Mouse (Mus musculus): ENCODE results near the gene Ndrg3. TPM values are rescaled to one million over a fixed set of nuclear protein-coding genes. Genes with fewer than 3 reads are reported as not detected.
"Not testable (repeated sequence)": the region's sequence is repeated elsewhere in the genome, so short reads cannot be mapped to it uniquely, and the experiment has no call there.

The Ndrg3 gene
- polyA plus RNA-seq, 1 experiment from 2014 or later, result 141 TPM

DNA sequence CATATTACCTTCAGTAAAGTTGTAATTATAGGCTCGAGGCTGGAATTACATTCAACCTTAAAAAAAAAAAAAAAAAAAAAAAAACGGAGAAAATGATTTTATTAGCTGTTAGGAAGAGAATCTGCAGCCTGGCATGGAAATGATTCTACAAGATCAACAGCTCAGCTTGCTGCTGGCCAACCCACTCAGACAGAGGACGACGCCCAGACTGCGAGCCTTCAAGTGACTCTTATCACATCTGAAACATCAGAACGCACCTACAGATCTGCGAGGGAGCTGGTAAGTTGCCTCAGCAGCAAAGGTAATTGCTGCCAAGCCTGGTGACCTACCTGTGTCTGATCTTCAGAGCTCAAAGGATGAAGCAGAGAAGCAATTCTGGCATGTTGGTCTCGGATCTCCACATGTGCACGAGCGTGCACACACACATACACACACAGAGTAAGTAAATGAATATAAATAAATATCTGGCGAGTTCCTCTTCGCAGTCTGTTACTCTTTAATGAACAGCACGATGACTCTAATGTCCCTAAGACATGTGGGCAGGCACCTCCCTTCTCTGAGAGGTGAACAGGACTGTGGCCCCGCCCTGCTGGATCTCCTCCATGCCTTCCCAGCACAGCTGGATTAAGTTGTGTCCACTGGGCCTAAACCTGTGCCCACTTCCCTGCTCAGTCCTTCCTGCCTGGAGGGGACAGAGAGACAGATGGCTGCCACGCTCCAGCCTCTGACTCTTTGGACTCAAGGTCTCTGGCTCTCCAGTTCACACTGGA, 97.2 kb downstream of the Ndrg3 start:
- H3K27me3 ChIP-seq, result no peaks in the 10 kb centered on the region
- no peaks in the 10 kb centered on the region for H3K9me3 ChIP-seq
- 85% methylated on average over 15 of the region's 15 CpGs for WGBS
- ATAC-seq (ENCODE audit: low FRiP score, low read depth), result no peak
- no peak overlapping the region for H3K4me2 ChIP-seq
- H3K27ac ChIP-seq (replicated peaks), result no peak overlapping the region
- H3K36me3 ChIP-seq, result no peaks in the 10 kb centered on the region
- H3K4me1 ChIP-seq (replicated peaks), result peaks cover 14% of the 10 kb centered on the region
- no peak overlapping the region for H3K4me3 ChIP-seq
- no peak overlapping the region for H3K9ac ChIP-seq

DNA sequence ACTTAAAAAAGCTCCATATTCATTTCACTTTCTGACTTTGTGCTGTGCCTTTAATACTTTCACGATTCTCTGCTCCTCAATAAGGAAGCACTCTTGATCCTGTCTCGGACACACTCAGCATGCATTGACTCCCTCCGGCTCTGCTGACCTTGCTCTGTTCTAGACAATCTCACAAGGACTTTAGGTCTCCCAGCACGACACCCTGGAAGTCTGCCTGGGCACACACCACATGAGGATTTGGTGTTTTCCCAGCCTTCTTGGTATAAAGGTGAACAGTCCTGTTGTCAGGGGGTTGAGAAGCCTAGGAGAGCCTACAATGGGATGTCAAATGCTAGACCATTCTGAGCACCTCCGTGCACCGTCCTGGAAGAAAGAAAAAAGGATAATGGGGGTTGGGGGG, 99.0 kb downstream of the Ndrg3 start:
- peaks cover 14% of the 10 kb centered on the region for H3K4me1 ChIP-seq (replicated peaks)
- ATAC-seq (ENCODE audit: low FRiP score, low read depth), result no peak
- H3K9me3 ChIP-seq, result no peaks in the 10 kb centered on the region
- no peak overlapping the region for H3K4me2 ChIP-seq
- H3K27ac ChIP-seq (replicated peaks), result no peak overlapping the region
- H3K36me3 ChIP-seq, result no peaks in the 10 kb centered on the region
- no peak overlapping the region for H3K4me3 ChIP-seq
- no peaks in the 10 kb centered on the region for H3K27me3 ChIP-seq
- 66% methylated on average over 6 of the region's 6 CpGs for WGBS
- no peak overlapping the region for H3K9ac ChIP-seq

DNA sequence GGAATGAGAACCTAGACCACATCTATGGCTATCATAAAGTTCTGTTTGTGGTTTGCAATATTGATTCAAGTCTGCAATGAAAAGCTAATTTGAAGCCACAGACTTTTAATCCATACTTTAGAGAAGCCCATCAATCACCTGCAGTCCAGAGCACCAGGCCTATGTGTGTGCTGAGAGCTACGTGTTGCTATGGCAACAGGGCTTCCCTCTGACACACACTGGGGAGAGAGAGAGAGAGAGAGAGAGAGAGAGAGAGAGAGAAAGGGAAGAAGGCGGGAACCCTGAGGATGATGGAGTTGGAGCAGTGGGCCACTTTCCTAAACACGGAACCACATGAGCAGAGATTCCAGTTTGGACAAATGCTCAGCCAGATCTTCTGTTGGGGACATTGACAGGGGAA, 99.6 kb downstream of the Ndrg3 start:
- Histone ChIP-seq H3K27me3 (no peaks in the 10 kb centered on the region), H3K27ac (replicated peaks) (peak overlapping the region; percentile 39; the same call in 1 of the 2 replicates), H3K4me3 (no peak overlapping the region), H3K9ac (no peak overlapping the region), H3K36me3 (no peaks in the 10 kb centered on the region), H3K4me1 (replicated peaks) (peaks cover 14% of the 10 kb centered on the region), H3K4me2 (no peak overlapping the region), H3K9me3 (no peaks in the 10 kb centered on the region)
- 21% methylated on average over 3 of the region's 3 CpGs for WGBS
- peak; percentile 71; the same call in 1 of the 2 replicates for ATAC-seq (ENCODE audit: low FRiP score, low read depth)

DNA sequence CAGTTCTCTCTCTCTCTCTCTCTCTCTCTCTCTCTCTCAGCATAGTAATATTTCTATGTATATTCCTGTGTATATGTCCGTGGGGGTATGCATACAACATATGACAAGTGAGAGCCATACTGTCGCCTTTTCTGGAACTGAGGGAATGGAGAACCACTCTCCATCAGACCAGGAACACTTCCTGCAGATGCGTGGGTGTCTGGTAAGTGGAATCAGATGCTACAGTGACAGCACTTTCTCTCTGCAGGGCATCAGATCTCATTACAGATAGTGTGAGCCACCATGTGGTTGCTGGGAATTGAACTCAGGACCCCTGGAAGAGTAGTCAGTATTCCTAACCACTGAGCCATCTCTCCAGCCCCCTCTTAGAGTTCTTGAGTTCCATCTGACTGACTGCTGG, 103.4 kb downstream of the Ndrg3 start:
- Histone ChIP-seq H3K9me3 (no peaks in the 10 kb centered on the region), H3K4me2 (no peak overlapping the region), H3K4me1 (replicated peaks) (peaks cover 14% of the 10 kb centered on the region), H3K27me3 (no peaks in the 10 kb centered on the region), H3K4me3 (no peak overlapping the region), H3K36me3 (no peaks in the 10 kb centered on the region), H3K9ac (no peak overlapping the region), H3K27ac (replicated peaks) (no peak overlapping the region)
- ATAC-seq (ENCODE audit: low FRiP score, low read depth), result no peak
- WGBS, result 84% methylated on average over 3 of the region's 3 CpGs

DNA sequence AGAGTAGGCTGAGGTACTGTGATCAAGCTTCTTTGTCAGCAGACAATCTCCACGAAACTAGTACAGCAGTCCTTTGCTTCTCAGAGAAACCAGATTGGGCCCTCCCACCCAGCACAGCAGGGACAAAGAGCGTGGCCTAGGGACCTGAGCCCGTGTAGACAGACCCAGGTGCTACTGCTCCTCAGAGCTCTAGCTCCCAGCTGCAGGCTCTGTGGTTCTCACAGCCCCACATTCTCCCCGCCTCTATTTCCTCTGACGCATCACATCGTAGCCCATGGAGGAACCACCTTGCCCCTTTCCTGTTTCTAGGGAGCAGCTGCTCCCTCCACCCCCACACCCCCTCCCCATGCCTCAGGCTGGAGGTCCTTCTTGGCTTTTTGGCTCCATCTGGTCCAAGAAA, 104.8 kb downstream of the Ndrg3 start, which contains the start of gene Sla2:
Sla2 (minus strand) TSS at position 176 of the 400 bp plus-strand sequence.
- Histone ChIP-seq H3K9me3 (no peaks in the 10 kb centered on the region), H3K27ac (replicated peaks) (no peak within 1 kb of the TSS), H3K4me2 (no peak within 1 kb of the TSS), H3K4me1 (replicated peaks) (peaks cover 2% of the 10 kb centered on the region), H3K36me3 (no peaks in the 10 kb centered on the region), H3K9ac (no peak within 1 kb of the TSS), H3K27me3 (no peaks in the 10 kb centered on the region), H3K4me3 (no peak within 1 kb of the TSS)
- no peak for ATAC-seq (ENCODE audit: low FRiP score, low read depth)
- 69% methylated on average over 6 of the region's 6 CpGs for WGBS

DNA sequence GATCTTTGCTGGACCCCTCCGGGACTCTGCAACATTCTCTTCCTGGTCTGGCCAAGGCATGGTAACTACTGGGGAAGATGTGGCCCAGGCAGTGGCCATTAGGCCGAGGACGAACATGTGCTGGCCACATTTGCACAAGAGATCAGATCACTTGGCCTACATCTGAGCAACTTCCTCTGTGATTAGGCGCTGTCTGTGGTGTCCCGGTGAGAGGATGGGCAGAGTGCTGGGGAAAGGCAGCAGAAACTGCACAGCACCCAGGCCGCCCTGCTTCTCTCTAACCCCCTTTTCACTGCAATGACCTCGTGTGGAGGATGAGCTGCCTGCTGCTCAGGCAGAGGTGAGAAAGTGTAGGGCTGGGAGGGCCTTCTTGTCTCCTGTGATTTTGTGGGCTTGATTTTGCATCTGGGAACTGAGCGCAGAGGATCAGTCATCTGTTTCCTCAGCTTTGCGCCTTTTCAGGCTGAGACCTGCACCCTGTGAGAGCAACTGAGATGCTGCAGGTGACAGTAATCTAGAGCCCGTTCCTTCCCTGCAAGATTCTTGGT, 105.7 kb downstream of the Ndrg3 start:
- H3K4me3 ChIP-seq, result no peak overlapping the region
- 84% methylated on average over 10 of the region's 10 CpGs for WGBS
- ATAC-seq (ENCODE audit: low FRiP score, low read depth), result no peak
- H3K27me3 ChIP-seq, result no peaks in the 10 kb centered on the region
- H3K9ac ChIP-seq, result no peak overlapping the region
- H3K4me1 ChIP-seq (replicated peaks), result no peaks in the 10 kb centered on the region
- H3K4me2 ChIP-seq, result no peak overlapping the region
- H3K27ac ChIP-seq (replicated peaks), result no peak overlapping the region
- no peaks in the 10 kb centered on the region for H3K36me3 ChIP-seq
- H3K9me3 ChIP-seq, result no peaks in the 10 kb centered on the region

DNA sequence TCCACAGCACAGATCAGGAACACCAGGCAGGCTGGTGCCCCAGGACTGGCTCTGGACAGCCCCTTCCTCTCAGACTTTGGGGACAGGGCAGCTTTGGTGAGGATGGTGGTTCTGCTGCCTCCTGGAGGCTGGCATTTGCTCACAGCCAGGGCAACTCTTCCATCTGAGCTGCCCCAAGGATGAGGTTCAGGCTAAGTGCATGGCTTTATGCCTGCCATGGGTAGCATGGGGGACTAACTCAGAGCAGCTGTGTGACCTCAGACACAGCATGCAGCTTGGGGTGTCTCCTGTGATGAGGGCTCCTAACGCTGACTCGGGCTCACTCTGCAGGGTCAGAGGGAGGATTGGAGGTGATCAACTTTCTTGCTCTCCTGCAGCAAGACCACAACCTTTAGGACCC, 106.2 kb downstream of the Ndrg3 start:
- WGBS, result 75% methylated on average over 2 of the region's 2 CpGs
- H3K36me3 ChIP-seq; H3K4me3 ChIP-seq; H3K9me3 ChIP-seq; ATAC-seq (ENCODE audit: low FRiP score, low read depth); H3K27ac ChIP-seq (replicated peaks); H3K9ac ChIP-seq; H3K4me2 ChIP-seq; H3K4me1 ChIP-seq (replicated peaks); H3K27me3 ChIP-seq: not testable (repeated sequence)

DNA sequence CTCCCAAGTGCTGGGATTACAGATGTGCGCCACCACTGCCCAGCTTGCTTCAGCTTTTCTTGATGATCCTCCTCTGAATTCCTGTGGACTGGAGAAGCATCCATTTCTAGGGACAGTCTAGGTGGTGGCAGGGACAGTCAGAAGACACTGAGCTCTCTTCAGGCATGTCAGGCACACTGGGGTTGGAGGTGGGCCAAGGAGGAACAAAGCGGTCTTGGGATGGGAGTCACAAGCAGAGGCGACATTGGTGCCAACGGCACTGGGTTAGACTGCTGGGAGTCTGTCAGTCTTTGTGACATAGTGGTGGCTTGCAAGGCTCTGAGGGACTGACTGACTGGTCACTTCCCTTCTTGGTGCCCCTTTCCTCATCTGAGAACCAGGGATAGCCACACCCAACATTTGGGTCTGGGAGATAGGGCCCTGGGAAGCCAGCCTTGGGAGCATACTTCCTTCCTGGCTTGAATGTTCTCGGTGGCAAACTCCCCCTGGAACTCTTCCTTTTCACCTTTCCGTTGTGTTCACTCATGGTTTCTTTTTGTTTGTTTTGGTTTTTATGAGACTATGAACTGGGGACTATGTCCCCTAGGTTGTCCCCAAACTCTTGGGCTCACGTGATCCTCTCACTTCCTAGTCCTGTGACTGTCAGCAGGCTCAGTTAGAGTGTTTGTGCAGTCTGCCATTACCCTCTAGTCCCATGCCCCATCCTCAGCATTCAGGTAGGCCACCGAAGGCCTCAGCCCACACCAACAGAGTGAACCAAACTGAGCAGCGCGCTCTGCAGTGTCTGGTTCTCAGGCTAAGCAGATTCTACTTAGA, 107.3 kb downstream of the Ndrg3 start:
- Histone ChIP-seq H3K4me1 (replicated peaks) (no peaks in the 10 kb centered on the region), H3K27ac (replicated peaks) (no peak overlapping the region), H3K36me3 (no peaks in the 10 kb centered on the region), H3K4me2 (no peak overlapping the region), H3K9me3 (no peaks in the 10 kb centered on the region), H3K4me3 (no peak overlapping the region), H3K9ac (no peak overlapping the region), H3K27me3 (no peaks in the 10 kb centered on the region)
- no peak for ATAC-seq (ENCODE audit: low FRiP score, low read depth)
- WGBS, result 91% methylated on average over 10 of the region's 10 CpGs

DNA sequence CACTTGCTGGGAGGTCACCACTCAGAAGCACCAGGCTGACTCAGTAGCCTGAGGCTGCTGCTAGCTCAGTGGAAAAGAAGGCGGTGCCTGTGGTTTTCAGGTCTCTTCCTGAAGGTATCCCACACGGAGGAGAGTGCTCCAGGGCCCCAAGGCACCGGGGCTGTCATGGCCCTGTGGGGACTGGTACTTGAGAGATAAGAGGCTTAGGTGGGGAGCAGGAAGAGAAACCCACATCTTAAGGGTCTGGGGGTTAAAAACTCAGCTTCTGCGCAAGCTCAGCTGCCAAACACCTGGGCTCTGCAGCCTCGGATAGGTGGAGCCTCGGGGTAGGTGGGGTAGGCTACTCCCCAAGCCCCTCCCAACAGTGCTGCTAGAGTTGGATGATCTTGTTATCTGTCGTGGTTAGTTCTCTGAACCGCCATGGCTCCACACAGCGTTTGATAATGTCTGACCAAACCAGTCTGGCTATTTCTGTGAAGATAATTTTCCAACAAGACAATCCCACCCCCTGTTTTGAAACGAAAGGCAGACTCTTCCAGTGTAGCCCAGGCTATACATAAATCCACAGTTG, 109.3 kb downstream of the Ndrg3 start:
- WGBS, result 54% methylated on average over 10 of the region's 10 CpGs

DNA sequence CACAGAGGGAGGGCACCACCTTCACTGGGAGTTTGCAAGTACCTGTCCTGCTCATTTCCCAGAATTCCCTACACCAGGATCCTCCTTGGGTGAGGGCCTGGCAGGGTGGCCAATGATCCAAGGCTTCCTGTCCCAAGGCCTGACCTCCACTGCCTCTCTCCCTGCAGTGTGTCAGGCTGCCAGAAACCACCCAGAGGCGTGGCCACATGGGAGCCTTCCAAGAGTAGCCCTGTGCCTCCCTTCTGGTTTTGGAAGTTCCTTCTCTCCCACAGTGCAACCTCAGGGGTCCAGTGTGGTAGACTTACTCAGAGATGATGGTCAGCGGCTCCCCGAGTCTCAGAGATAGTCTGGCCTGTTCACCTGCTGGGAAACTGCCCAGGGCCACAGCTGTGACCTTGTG, 112.3 kb downstream of the Ndrg3 start:
- H3K9me3 ChIP-seq, result no peaks in the 10 kb centered on the region
- H3K36me3 ChIP-seq, result peaks cover 10% of the 10 kb centered on the region
- H3K9ac ChIP-seq, result no peak overlapping the region
- no peak for ATAC-seq (ENCODE audit: low FRiP score, low read depth)
- H3K27me3 ChIP-seq, result no peaks in the 10 kb centered on the region
- no peak overlapping the region for H3K27ac ChIP-seq (replicated peaks)
- 79% methylated on average over 3 of the region's 3 CpGs for WGBS
- no peak overlapping the region for H3K4me3 ChIP-seq
- no peaks in the 10 kb centered on the region for H3K4me1 ChIP-seq (replicated peaks)
- H3K4me2 ChIP-seq, result no peak overlapping the region

More for the DNA sequence above, 109.3 kb downstream of the Ndrg3 start:
- H3K27ac ChIP-seq (replicated peaks), result no peak overlapping the region
- no peak for ATAC-seq (ENCODE audit: low FRiP score, low read depth)
- H3K9me3 ChIP-seq, result no peaks in the 10 kb centered on the region
- H3K4me1 ChIP-seq (replicated peaks), result no peaks in the 10 kb centered on the region
- H3K36me3 ChIP-seq, result no peaks in the 10 kb centered on the region
- no peak overlapping the region for H3K9ac ChIP-seq
- H3K4me3 ChIP-seq, result no peak overlapping the region
- H3K27me3 ChIP-seq, result no peaks in the 10 kb centered on the region
- no peak overlapping the region for H3K4me2 ChIP-seq

DNA sequence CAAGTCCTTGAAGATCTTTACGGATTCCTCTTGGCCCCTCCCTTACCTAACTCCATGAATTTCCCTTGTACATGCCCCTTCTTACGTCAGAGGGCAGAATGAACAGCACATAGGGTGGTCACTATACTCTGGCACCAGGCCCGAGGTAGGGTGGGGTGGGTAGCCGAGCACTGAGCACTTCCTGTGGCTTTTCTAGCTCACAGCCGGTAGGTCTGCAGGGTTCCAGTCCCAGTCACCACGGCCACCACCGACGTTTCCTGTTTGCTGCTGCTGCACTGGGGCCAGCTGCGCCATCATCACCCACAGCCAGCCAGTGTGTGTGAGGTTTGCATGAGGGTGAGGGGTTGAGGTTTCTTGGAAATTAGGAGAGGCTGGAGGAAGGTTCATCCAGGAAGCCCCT, 114.1 kb downstream of the Ndrg3 start:
- no peaks in the 10 kb centered on the region for H3K4me1 ChIP-seq (replicated peaks)
- H3K9ac ChIP-seq, result no peak overlapping the region
- H3K4me3 ChIP-seq, result no peak overlapping the region
- ATAC-seq (ENCODE audit: low FRiP score, low read depth), result no peak
- 66% methylated on average over 9 of the region's 9 CpGs for WGBS
- no peak overlapping the region for H3K4me2 ChIP-seq
- H3K9me3 ChIP-seq, result no peaks in the 10 kb centered on the region
- no peaks in the 10 kb centered on the region for H3K27me3 ChIP-seq
- H3K27ac ChIP-seq (replicated peaks), result no peak overlapping the region
- peaks cover 25% of the 10 kb centered on the region for H3K36me3 ChIP-seq
